Mouse (Mus musculus): Measurements from ENCODE around the gene Uqcc2.

DNA sequence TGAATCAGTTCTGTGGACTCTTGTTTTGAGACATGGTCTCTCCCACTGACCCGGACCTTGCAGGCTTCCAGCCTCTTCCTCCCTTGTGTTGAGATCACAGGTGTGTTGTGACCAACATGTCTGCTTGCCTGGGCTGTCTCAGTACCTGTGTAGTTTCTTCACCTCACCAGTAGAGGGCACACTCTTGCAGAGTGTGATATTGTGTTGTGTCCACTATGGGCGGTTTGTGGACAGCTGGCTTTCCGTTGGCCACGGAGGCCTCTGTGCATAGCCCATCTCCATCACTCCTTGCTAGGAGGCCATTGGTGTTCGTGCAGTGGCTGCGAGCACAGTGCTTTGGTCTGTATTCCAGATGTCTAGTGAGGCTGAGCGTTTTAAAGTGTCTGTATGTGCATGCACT is 56.6 kb downstream of the Uqcc2 start:
- TF ChIP-seq CTCF (IDR thresholded peaks at IDR 0.05; ENCODE audit: borderline replicate concordance, insufficient read depth, low read length) (no peak), POLR2A (IDR thresholded peaks at IDR 0.05; ENCODE audit: low read depth, low read length) (no peak)
